Mouse (Mus musculus) bone marrow macrophage, adult 2 months (primary cell): ENCODE measurements around the gene Olfr525.

Experiments
- CTCF ChIP-seq: IDR thresholded peaks from 2 replicates; pipeline ENCODE4 v1.5.1; 2012; ENCODE audit warnings: low read depth, mild to moderate bottlenecking, low read length, moderate library complexity
- POLR2A ChIP-seq: IDR thresholded peaks from 2 replicates; pipeline ENCODE4 v1.6.1; 2012; ENCODE audit warnings: mild to moderate bottlenecking, low read depth, low read length, borderline replicate concordance

GRCm38 (mm10) chr7:140329766-140330304 is 9.2 kb downstream of the Olfr525 start:
- no peak for TF ChIP-seq POLR2A
- TF ChIP-seq CTCF: no peak
